Mouse (Mus musculus) left cerebral cortex, postnatal 10 days (tissue): ENCODE results near the gene Cc2d1b. TPM values are rescaled to one million over a fixed set of nuclear protein-coding genes. Genes with fewer than 3 reads are reported as not detected.

Experiments
- DNase-seq, 2 experiments: peaks; one replicate each; pipeline ENCODE4 v3.0.0; 2021 to 2022; ENCODE audit warnings: low spot score in 2 of 2, mixed read lengths in 1 of 2; ENCODE audit errors: extremely low spot score in 1 of 2
- intact Hi-C: fragments of 180-260 bp; cut with DNase I; formaldehyde crosslinking; loops from one replicate; pipeline ENCODE4 v1.15.1; 2025
- total RNA-seq, 2 experiments: library from RNA; stranded (reverse); gene quantifications; 2 replicates each; pipeline ENCODE4 v1.2.3; 2021

Gene Cc2d1b
- total RNA-seq, 2 experiments from 2014 or later: 31.7 to 35.9 TPM

GRCm38 (mm10) chr4:108634696-108635095, 15.0 kb downstream of the Cc2d1b start:
- intact Hi-C loops: no loop called here

GRCm38 (mm10) chr4:108635101-108635500, 15.4 kb downstream of the Cc2d1b start:
- intact Hi-C loops: no loop called here
- no peak for DNase-seq

More at GRCm38 (mm10) chr4:108634696-108635095, 15.0 kb downstream of the Cc2d1b start:
- DNase-seq: no peak

- intact Hi-C loops: no loop called here
- DNase-seq: no peak
Observed at GRCm38 (mm10) chr4:108637721-108638120, 18.0 kb downstream of the Cc2d1b start.

- intact Hi-C loops: no loop called here
- no peak for DNase-seq
Observed at GRCm38 (mm10) chr4:108638752-108639151, 19.0 kb downstream of the Cc2d1b start.

GRCm38 (mm10) chr4:108664407-108664806, 44.7 kb downstream of the Cc2d1b start:
- intact Hi-C loops: no loop called here
- DNase-seq: no peak

Other genes starting within 250 kb of the Cc2d1b start
- gene Shisal2a, start 236.6 kb upstream of the Cc2d1b start, total RNA-seq: not detected
- gene Gpx7, start 213.0 kb upstream of the Cc2d1b start, total RNA-seq: 10 to 100 TPM in 1 of 2 experiments, 1 to 10 TPM in 1; 9.9 to 14.9 TPM
- 10 to 100 TPM; 41.5 to 42.0 TPM for gene Tut4, start 160.5 kb upstream of the Cc2d1b start, total RNA-seq
- gene Prpf38a, start 40.6 kb upstream of the Cc2d1b start, total RNA-seq: 10 to 100 TPM; 42.7 to 43.5 TPM
- gene Orc1, start 40.5 kb upstream of the Cc2d1b start, total RNA-seq: under 1 TPM; 0.32 to 0.99 TPM
- gene 3110021N24Rik, start 99.7 kb downstream of the Cc2d1b start, total RNA-seq: 1 to 10 TPM in 1 of 2 experiments, under 1 TPM in 1; 0.66 to 1.1 TPM
- 10 to 100 TPM; 50.4 to 50.8 TPM for gene Zfyve9, start 160.9 kb downstream of the Cc2d1b start, total RNA-seq
- 100 to 1,000 TPM; 101 to 105 TPM for gene Btf3l4, start 213.7 kb downstream of the Cc2d1b start, total RNA-seq
- gene Txndc12, start 214.7 kb downstream of the Cc2d1b start, total RNA-seq: 10 to 100 TPM; 43.8 to 47.8 TPM
- 10 to 100 TPM; 17.3 to 17.5 TPM for gene Kti12, start 227.8 kb downstream of the Cc2d1b start, total RNA-seq
- gene A730015C16Rik, start 228.7 kb downstream of the Cc2d1b start, total RNA-seq: under 1 TPM; 0.28 to 0.56 TPM